Mouse (Mus musculus) gastrocnemius, adult 8-10 months (tissue): ENCODE data around the gene Ly6g5c. TPM values are rescaled to one million over a fixed set of nuclear protein-coding genes. Genes with fewer than 3 reads are reported as not detected.

Experiments used
- DNase-seq, 2 experiments: peaks; one replicate each; pipeline ENCODE4 v3.0.0; 2022; ENCODE audit warnings: low spot score in 2 of 2
- total RNA-seq, 4 experiments: library from RNA; stranded (reverse); gene quantifications; 2 replicates each; pipeline ENCODE4 v1.2.4; 2022

Gene Ly6g5c
- not detected for total RNA-seq

DNA sequence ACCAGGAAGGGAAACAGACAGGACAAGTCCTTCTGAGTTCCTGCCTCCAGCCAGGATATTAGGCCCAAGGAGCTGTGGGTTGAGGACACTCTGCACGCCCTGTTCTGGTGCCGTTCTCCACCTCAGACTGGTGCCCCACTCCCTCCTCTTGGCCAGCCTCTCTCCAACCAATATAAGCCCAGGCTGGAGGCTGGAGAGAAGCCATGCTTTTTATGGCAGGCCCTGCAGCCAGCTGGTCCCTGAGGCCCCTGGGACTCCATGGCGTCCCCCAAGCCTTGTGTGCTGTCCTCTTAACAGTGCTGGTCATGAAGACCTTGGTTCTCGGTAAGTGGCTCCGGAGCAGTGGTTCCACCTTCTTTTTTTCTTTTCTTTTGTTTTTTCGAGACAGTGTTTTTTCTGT lies at the start of gene Ly6g5c:
Ly6g5c (plus strand) TSS at position 183 of the 400 bp plus-strand sequence.
- DNase-seq = no peak

DNA sequence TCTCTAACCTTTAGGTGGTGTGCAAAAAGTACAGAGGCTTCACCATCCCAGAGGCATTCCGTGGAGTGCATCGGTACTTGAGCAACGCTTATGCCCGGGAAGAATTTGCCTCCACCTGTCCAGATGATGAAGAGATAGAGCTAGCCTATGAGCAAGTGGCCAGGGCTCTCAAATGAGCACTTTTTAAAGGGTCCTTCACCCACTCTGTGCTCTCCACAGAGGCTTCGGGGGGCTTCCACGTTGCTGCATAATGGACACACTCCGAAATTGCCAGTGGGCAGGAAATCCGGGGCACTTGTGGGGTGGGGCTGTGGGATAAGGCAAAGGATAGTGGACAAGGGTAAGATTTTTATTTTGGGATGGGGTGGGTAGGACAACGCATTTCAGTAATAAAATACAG lies 49.8 kb upstream of the Ly6g5c start:
- DNase-seq = no peak

DNA sequence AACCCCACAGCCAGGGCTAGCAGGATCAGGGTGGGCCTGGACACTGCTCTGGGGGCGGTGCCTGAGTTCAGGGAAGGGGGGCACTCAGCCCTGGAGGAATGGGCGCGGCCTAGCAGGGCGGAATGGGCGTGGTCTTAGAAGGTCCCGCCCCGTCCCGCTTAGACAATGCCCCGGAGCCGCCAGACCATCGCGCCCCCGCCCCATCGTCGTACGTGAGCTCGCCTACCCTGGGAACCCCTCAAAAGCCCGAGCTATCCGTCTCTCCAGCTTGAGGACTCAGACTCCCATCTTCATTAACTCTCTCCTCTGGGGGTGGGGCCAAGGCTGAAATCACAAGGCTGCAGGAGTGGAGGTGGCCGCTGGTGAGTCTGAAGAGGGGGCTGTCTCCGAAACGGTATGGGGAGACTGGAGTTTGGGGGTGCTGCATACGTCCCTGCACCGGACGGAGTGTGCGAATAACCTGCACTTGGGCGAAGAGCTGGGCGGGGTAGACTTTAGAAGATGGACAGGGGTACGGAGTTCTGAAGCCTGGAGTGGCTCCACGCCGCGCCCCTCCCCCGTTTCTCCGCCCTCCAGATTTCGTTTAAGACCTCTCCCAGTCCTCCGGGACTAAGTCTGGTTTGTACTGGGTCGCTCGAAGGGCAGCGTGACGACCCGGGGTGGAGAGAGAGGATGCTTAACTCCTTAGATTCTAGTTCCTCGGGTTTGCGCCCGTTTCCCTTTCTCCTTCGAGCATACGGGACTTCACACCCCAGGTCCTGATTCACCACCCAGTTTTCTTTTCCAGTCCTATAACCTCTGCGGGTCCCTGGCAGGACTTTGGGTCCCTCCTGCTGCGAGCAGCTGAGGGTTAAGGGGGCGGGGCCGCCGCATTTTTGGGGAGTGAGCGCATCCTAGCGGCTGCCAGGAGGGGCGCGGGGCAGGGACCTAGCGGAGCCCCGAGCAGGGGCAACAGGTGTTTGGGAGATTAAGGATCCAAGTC lies 48.9 kb upstream of the Ly6g5c start, which contains the start of gene Ddah2:
Ddah2 (plus strand) TSS at position 125 of the 982 bp plus-strand sequence.
- peak; percentile 83 to 87 for DNase-seq

GRCm38 (mm10) chr17:35060071-35060470 lies 48.0 kb upstream of the Ly6g5c start:
- no peak for DNase-seq

DNA sequence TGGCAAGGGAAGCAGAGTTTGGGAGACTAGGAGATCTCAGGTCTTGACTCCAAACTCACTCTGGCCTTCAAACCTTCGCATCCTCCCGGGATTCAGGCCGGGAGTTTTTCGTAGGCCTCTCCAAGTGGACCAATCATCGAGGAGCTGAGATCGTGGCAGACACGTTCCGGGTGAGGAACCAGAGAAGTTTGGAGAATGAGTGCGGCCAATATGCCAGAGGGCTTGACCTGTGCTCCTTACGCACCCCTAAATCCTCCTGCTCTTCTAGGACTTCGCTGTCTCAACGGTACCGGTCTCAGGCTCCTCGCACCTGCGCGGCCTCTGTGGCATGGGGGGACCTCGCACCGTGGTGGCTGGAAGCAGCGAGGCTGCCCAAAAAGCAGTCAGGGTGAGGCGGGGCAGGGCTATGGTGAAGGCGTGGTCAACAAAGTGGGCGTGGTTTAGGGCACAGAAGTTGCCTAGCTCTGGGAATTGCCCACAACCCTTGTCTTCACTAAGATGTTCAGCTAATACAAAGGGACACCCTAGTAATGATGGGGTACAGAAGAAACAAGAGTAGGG lies 47.3 kb upstream of the Ly6g5c start:
- DNase-seq = no peak

DNA sequence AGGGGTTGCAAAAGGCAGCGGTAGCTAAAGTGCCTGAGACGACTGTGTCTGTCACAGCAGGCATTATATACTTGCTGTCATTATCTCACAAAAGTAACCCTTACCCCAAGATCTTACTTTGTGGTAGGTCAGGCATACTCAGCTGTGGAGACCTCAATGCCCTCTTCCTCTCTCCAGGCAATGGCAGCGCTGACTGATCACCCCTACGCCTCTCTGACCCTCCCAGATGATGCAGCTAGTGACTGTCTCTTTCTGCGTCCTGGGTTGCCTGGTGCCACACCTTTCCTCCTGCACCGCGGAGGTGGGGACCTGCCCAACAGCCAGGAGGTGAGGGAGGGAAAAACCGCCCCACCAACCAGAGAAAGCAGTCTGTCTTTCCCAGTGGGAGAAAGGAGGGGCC lies 46.8 kb upstream of the Ly6g5c start:
- DNase-seq = no peak

DNA sequence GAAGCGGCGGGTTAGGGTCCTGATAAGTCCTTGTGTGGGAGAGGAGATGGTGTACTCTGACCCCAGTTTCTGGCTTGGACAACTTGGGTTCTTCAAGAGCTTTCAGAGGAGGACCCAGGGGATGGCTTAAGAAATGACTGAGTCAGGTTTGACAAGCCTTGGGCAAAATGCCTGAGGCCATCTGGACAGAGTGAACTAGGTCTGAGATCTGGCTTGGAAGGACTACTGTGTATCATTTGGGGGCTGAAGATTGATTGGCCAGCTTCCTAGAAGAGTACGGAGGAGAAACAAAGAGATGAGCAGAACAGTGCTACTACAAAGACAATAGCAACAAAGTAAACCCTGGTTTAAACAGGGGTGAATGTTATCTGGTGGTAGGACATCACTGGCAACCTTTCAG lies 44.6 kb upstream of the Ly6g5c start:
- DNase-seq = no peak

DNA sequence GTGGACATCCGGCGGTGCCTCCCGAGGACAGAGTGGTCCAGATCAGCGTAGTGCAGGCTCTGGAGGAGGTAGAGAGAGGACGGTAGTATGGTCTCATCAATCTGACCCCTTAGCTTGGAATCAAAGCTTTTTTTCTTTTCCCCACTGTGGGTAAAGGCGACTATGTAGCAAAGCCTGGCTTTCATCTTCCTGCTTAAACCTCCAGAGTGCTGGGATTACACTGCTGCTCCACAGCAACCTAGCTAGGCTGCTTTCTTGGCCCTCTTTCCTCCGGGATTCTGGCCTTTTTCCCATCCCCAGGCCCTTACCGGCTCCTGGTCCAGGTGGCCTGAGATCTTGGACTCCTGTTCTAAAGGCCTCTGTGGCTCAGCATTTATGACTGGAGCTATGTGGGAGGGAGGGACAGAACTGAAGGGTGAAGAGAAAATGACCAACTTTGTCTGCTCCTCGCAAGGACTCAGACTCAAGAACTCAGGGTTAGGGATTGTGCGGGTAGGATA lies 43.7 kb upstream of the Ly6g5c start:
- DNase-seq = no peak

DNA sequence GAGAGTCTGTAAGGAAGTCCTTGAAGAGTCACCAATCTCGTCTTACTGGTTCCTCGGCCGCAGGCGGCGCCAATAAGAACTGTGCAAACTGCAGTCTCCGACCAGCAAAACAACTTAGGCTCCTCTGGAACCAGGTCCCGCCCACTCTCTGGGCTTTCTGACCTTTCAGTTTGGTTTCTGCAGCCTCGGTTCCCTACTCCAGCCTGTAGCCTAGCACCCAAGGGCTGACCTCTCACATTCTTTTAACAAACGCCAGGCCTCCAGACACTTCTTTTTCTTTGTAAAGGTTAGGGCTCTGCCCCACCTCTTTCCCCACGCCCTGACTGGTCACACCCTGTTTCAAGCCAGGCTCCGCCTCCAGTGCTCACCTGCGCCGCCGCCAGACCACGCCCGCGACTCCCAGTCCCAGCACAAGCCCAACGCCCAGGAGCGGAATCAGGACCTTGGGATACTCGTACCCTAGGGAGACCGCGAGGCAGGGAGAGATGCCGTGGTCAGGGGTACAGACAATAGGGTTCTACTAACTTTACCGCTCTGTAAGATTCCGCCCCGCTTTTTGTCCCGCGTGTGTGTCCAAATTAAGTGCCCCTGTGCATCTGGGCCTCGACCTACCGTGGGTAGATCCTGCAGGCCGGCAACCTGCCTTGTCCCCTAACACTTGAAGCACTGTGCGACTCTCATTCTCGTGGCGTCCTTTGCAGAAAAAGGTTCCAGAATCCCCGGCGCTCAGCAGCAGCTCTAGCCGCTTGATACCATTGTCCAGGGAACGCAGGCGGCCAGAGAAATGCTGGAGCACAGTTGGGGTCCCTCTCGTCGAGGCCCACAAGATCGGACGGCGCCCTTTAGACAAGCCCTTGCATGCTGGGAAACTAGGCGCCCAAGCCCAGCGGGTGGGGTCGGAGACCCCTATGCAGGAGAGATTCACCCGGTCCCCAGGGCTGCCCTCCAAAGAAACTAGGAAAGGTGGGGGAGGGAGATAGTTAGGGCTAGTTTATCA lies 42.8 kb upstream of the Ly6g5c start, which contains the start of gene Ly6g6c:
Ly6g6c (plus strand) TSS at position 438 of the 997 bp plus-strand sequence.
- DNase-seq = peak in 1 of 2 experiments; percentile 53

DNA sequence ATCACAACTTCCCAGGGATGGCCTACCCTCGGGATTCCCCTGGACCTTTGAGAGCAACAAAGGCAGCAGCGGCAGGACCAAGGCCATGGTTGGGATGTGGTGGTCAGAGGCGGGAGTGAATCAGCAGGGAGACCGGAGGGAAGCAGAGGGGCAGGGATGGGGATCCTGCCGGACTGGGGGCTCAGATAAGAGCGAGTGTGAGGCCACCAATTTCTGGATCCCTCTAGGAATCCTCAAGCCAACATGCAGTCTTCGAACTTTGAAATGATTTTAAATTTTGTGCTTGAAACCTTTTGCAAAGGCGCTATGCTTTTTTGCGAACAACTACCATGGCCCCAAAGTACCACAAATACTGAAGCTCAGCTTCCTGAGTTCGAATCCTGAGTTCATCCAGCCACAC lies 42.0 kb upstream of the Ly6g5c start, which contains the start of gene Mpig6b:
Mpig6b (minus strand) TSS at position 101 of the 400 bp plus-strand sequence.
- DNase-seq = no peak

DNA sequence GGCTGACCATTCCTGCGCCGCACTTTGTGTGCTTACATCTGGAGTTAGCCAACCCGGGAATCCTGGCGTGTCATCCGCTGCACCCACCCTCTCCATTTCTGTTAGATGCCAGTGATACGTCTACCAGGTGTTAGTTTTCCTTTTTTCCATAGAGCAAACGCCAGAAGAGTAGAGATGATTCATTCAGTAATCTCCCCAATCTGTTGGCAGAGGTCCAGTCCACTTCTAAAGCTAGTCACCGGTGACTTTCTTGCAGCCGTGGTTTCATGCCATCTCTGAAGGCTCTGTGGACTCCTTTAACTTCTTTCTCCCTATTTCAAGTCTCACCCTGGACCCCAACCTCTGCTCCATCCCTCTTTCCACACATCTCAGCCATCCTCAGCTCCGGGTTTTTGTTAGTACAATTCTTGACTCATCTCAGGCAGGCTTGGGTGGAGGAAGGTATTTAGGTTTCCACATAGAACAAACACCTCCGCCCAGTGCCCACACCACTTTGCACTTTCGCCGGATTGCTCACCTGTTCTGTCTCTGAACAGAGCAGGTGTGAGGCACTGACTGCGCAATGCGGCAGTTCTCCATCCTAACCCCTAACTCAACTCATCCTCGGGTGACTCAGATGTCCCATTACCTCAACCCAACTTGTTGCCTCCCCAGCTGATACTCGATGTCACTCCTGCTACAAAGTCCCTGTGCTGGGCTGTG lies 39.7 kb upstream of the Ly6g5c start:
- no peak for DNase-seq

GRCm38 (mm10) chr17:35070556-35071229 lies 37.4 kb upstream of the Ly6g5c start:
- no peak for DNase-seq

DNA sequence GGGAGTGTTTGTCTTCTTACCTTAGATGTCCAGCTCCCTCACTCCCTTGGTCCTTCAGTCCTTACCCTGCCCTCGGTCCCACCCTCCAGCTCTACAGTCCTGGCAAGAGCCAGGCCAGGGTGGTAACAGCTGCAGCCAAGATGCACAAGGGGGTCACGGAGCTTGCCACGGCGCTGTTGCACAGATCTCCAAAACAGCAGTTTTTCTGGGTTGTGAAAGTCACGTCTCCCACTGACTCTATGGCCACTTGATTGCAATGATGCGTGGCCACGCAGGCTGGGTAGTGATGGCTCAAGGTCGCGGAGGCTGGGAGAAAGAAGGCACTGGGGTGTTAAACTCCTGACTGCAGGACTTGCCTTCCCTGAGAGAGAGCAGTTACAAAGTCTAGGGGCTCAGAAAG lies 36.6 kb upstream of the Ly6g5c start:
- no peak for DNase-seq

- DNase-seq = no peak
These were observed 34.0 kb upstream of the Ly6g5c start for GRCm38 (mm10) chr17:35074097-35074496.

DNA sequence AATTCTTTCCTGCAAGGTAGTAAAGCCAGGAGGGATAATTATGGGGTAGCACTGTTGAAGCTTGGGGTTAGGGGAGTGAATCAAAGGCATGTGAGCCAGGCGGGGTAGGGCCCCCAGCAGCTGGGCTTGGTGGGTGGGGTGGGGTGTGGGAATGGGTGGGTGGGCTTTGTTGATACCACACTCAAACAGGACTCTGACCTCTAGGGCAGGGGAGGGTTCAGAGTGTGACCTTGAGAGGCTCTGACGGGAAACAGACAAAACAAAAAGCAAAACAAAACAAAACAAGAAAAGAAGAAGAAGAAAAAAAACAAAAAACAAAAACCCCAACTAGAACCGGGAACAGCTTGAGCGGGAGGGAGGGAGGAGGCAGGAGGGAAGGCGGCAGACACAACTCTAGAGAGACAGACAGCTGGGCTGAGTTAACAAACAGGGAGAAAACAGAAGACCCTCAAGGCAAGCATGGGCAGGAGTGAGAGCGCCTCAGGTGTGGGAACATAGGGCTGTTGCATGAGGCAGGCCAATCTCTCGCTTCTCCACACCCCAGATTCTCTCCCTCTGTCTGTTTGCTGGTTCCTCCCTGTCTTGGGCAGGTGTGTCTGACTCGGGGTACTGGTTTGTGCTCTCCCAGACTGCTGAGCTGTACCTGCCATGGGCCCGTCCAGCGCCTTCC lies 31.4 kb upstream of the Ly6g5c start, which contains the start of gene Ly6g6e:
Ly6g6e (plus strand) TSS at position 396 of the 670 bp plus-strand sequence.
- no peak for DNase-seq

DNA sequence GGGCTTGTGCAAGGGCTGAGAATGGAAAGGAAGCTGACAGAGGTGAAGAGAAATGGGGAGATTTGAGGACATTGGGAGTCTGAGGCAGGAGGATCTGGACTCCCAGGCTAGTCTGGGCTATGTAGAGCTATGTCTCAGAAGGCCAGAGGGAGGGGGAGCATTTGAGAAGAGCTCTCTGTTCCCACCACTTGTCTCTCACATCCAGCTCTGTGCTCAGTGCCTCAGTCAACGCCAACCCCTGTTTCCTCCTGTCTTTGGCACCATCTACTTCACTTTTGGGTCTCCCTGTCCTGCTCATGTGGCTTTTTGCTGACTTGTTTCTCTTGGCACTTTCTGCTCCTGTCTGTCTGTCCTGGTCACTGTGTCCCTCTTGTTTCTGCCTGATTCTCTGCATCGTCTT lies 30.8 kb upstream of the Ly6g5c start:
- DNase-seq = no peak

- no peak for DNase-seq
These were observed 30.3 kb upstream of the Ly6g5c start, which contains the start of gene Ly6g6d for GRCm38 (mm10) chr17:35077786-35078233. Ly6g6d (minus strand) TSS chr17:35078065.

DNA sequence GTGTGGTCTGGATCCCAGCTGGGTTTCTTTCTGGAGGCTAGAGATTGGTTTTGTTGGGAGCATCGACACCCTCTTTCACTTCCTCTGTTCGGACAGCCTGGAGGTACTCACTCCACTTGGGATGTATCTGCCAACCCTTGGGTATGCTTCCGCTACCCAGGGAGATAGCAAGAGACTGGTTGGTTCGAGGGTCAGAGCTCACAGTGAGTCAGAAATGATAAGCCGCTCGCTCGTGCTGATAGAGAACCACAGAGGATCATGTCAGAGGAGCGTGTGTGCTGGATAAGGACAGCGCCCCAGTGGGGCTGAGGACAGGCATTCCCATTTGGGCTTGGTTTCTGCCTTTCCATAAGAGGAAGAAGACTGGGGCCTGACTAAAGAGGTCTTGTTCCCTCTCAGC lies 28.3 kb upstream of the Ly6g5c start:
- no peak for DNase-seq

DNA sequence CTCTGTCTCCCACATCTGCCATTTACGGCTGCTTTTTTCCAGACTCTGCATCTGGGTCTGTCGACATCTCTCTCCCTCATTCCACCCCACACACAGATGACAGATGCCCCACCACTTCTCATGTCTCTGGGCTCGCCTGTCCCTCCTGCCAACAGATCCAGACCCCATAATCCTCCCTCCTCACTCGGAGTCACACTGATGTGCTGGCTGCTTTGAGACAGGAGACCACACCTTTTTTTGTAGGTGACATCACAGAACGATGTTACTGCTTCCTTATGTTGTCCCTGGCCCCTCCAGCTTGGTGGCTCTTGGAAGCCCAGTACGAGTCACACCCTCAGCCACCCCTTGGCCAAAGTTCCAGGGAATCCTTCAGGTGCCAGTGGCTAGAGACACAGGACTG lies 27.8 kb upstream of the Ly6g5c start:
- DNase-seq = no peak
